Mouse (Mus musculus): ENCODE data around the gene Med10.

- TF ChIP-seq POLR2A (IDR thresholded peaks at IDR 0.05; ENCODE audit: insufficient read depth, low read depth, low read length), result no peak
- no peak for TF ChIP-seq EP300 (IDR thresholded peaks at IDR 0.05; ENCODE audit: insufficient read depth, low read depth, low read length)
Observed at GRCm38 (mm10) chr13:69752875-69753274, 49.3 kb upstream of the Med10 start.
